Mouse (Mus musculus) midbrain, embryonic 11.5 days (tissue): ENCODE results near the gene Nob1. TPM values are rescaled to one million over a fixed set of nuclear protein-coding genes. Genes with fewer than 3 reads are reported as not detected.

Experiments
- ATAC-seq: fragments of 200-750 bp; cut with Nextera tagmentation; 2 replicates; pipeline ENCODE4 v1.8.0; 2017; ENCODE audit warnings: moderate TSS enrichment, moderate library complexity; ENCODE audit not compliant: low FRiP score
- DNase-seq: peaks from one replicate; pipeline ENCODE4 v3.0.0; 2015; ENCODE audit warnings: low spot score; ENCODE audit errors: missing footprints
- H3K27ac ChIP-seq: fragments of 300-500 bp; sonication (generic); 2 replicates; pipeline ENCODE4 v1.5.1; 2014; ENCODE audit warnings: low read depth, low read length
- H3K27me3 ChIP-seq: fragments of 300-500 bp; sonication (generic); 2 replicates; pipeline ENCODE4 v1.6.1; 2014; ENCODE audit warnings: mild to moderate bottlenecking, low read length, moderate library complexity, mixed read lengths; ENCODE audit not compliant: control insufficient read depth, insufficient read depth
- H3K36me3 ChIP-seq: fragments of 300-500 bp; sonication (generic); 2 replicates; pipeline ENCODE4 v1.6.1; 2014; ENCODE audit warnings: mild to moderate bottlenecking, low read length, moderate library complexity, mixed read lengths; ENCODE audit not compliant: control insufficient read depth, insufficient read depth
- H3K4me1 ChIP-seq: fragments of 300-500 bp; sonication (generic); 2 replicates; pipeline ENCODE4 v1.6.1; 2014; ENCODE audit warnings: low read length; ENCODE audit not compliant: control insufficient read depth, insufficient read depth
- H3K4me2 ChIP-seq: fragments of 300-500 bp; sonication (generic); 2 replicates; pipeline ENCODE4 v1.6.1; 2014; ENCODE audit warnings: mild to moderate bottlenecking, moderate library complexity
- H3K4me3 ChIP-seq: fragments of 300-500 bp; sonication (generic); 2 replicates; pipeline ENCODE4 v1.5.1; 2014; ENCODE audit warnings: low read depth, low read length
- H3K9ac ChIP-seq: fragments of 300-500 bp; sonication (generic); 2 replicates; pipeline ENCODE4 v1.6.1; 2014; ENCODE audit warnings: low read length
- H3K9me3 ChIP-seq: fragments of 300-500 bp; sonication (generic); 2 replicates; pipeline ENCODE4 v1.6.1; 2016; ENCODE audit warnings: low read length; ENCODE audit not compliant: control insufficient read depth
- WGBS: fragments of 180-500 bp; shearing (Covaris S2); extraction: QIAGEN DNeasy Blood & Tissue Kit; methylation state at CpG from one replicate; pipeline ENCODE4 v1.1.7; 2014; 5-methylcytosine and 5-hydroxymethylcytosine counted together
- polyA plus RNA-seq: library from polyadenylated mRNA; unstranded; fragments of >200 nt; fragmentation: Nextera tagmentation; extraction: Ambion mirVana; gene quantifications from 2 replicates; pipeline ENCODE4 v1.2.1, GENCODE M21; 2014

The Nob1 gene
- polyA plus RNA-seq, 1 experiment from 2014 or later: 69.5 TPM

DNA sequence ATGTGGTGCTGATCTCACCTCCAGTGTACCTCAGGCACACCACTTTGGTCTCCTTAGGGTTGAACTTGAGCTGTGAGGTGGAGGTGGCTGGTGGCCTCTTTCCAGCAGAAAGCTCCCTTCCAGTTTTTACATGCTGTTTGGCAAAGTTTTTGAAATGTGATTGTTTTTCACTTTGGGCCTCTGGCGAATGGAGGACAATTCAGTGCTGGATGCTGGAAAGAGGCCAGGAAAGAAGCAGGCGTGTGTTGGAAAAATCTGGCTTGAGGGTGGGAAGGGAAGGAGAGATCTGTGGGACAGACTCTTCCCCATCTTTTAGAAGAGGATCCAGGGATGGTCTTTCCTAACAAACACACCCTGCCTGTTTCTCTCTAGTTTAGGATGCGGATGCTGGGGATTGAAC lies 19.8 kb upstream of the Nob1 start:
- Histone ChIP-seq H3K4me3 (no peak overlapping the region), H3K27me3 (no peaks in the 10 kb centered on the region), H3K4me2 (no peak overlapping the region), H3K36me3 (no peaks in the 10 kb centered on the region), H3K27ac (no peak overlapping the region), H3K9ac (no peak overlapping the region), H3K4me1 (peaks cover 6% of the 10 kb centered on the region), H3K9me3 (no peaks in the 10 kb centered on the region)
- no peak for DNase-seq
- no peak for ATAC-seq
- 89% methylated on average over 3 of the region's 3 CpGs for WGBS

DNA sequence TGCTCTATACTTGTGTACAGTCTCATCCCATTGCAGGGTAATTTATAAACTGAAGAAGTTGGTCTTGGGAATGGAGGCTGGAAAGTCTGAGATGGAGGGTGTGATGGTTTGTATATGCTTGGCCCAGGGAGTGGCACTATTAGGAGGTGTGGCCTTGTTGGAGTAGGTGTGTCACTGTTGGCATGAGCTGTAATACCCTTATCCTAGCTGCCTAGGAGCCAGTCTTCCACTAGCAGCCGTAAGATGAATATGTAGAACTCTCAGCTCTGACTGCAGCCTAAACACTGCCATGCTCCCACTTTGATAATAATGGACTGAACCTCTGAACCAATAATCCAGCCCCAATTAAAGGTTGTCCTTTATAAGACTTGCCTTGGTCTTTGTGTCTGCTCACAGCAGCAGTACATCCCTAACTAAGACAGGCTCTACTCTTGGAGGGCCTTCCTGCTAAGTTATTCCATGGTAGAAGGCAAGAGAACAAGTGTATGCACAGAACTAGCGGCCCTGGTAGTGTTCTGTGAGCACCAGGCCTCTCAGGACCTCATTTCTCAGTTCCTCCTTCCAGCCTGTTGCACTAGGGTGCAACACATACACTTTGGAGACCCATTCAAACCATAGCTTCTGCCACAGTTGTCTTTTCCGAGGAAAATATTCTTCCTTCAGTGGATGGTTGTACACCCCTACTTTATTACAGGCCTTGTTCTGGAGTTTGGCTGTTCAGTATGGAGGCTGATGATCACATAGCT lies 15.2 kb upstream of the Nob1 start:
- H3K27me3 ChIP-seq: no peaks in the 10 kb centered on the region
- H3K4me3 ChIP-seq: no peak overlapping the region
- H3K27ac ChIP-seq: no peak overlapping the region
- H3K4me1 ChIP-seq: peaks cover 11% of the 10 kb centered on the region
- ATAC-seq (no peak), DNase-seq (peak; percentile 26)
- no peaks in the 10 kb centered on the region for H3K9me3 ChIP-seq
- no peak overlapping the region for H3K4me2 ChIP-seq
- WGBS: 95% methylated on average over 3 of the region's 3 CpGs
- H3K36me3 ChIP-seq: no peaks in the 10 kb centered on the region
- no peak overlapping the region for H3K9ac ChIP-seq

GRCm38 (mm10) chr8:107437711-107438110 lies 12.9 kb upstream of the Nob1 start:
- peak; percentile 57 for DNase-seq
- WGBS: 70% methylated on average over 2 of the region's 2 CpGs
- H3K36me3 ChIP-seq: no peaks in the 10 kb centered on the region
- no peaks in the 10 kb centered on the region for H3K9me3 ChIP-seq
- H3K4me1 ChIP-seq: peaks cover 11% of the 10 kb centered on the region
- no peak overlapping the region for H3K9ac ChIP-seq
- no peak overlapping the region for H3K27ac ChIP-seq
- no peak for ATAC-seq
- H3K4me2 ChIP-seq: no peak overlapping the region
- no peaks in the 10 kb centered on the region for H3K27me3 ChIP-seq
- H3K4me3 ChIP-seq: no peak overlapping the region

DNA sequence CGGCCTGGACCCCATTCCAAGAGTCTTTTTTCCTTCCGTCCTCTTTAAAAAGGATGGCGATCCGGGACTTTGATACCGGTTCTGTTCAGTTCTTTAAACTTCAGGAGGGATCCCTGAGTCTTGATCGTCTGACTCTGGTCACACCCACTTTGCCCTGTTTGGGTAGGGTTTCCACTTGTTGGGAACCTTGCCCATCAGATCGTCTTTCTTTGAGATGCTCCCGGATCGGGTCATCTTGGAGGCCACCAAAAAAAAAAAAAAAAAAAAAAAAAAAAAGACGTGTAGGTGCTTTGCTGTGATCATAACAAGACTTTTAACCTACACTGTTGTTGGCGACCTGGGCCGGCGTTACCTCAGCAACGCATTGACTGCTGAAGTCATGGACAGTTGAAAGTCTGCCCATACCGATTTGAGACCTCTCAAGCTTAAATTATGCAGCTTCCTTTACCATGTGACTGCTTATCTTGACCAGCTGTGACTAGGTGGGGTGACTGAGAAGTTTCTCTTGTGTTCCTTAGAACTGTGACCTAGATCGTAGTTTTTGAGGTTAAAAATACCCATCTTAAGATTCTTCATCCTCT lies 12.1 kb upstream of the Nob1 start:
- 11% methylated on average over 15 of the region's 16 CpGs for WGBS
- ATAC-seq (no peak; the same call in 1 of the 2 replicates), DNase-seq (peak; percentile 81)

DNA sequence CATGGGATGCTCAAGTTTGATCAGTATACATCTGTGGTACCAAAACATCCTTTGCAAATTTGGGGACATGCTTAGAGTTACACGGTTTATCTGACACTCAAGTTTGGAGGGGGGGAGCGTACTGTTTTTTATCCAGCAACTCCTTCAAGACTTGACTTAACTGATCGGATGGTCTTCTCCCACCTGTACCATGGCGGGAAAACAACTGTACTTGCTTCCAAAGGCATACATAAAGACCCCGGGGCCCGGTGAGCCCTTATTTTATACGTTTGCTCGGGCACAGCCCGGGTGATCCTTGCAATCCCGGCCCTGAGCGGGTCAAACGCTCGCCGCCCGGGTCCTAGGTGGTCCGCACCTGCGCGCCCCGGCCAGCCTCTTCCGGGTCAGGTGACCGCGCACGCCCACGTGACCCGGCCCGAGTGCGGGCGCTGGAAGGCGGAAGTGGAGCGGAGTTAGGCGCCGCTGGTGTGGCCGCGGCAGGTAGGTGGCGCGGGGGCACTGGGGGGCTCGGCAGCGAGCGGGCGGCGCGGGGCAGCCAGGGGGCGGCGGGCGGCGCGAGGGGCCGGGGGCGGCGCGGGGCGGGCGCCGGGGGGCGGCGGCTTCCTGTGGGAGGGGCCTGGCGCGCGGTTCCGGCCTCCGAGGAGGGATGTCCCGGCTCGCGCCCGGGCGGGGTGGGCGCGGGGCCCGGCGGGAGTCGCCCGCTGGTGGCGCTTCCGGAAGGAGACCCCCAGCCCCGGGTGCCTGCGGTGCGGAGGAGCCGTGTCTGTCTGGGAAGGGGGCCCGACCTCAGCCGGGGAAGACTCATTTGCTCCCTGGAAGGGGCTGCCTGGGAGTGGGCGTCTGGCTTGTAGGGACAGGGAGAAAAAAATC lies 11.3 kb upstream of the Nob1 start, which contains the start of gene Wwp2:
Gene Wwp2, plus strand, starts transcription at position 404 of the 870 bp plus-strand sequence.
- peak within 1 kb of the TSS; percentile 95 for H3K4me3 ChIP-seq
- no peaks in the 10 kb centered on the region for H3K36me3 ChIP-seq
- WGBS: under 1% methylated on average over 66 of the region's 81 CpGs
- ATAC-seq (peak; percentile 91), DNase-seq (peak; percentile 97)
- H3K9me3 ChIP-seq: no peaks in the 10 kb centered on the region
- H3K9ac ChIP-seq: peak within 1 kb of the TSS; percentile 82
- peak within 1 kb of the TSS; percentile 66 for H3K27ac ChIP-seq
- peak within 1 kb of the TSS; percentile 81 for H3K4me2 ChIP-seq
- H3K4me1 ChIP-seq: peaks cover 11% of the 10 kb centered on the region
- no peaks in the 10 kb centered on the region for H3K27me3 ChIP-seq

More for the DNA sequence above, 12.1 kb upstream of the Nob1 start:
- H3K4me2 ChIP-seq: peak overlapping the region; percentile 81
- H3K36me3 ChIP-seq: no peaks in the 10 kb centered on the region
- peak overlapping the region; percentile 82 for H3K9ac ChIP-seq
- H3K9me3 ChIP-seq: no peaks in the 10 kb centered on the region
- peak overlapping the region; percentile 95 for H3K4me3 ChIP-seq
- no peaks in the 10 kb centered on the region for H3K27me3 ChIP-seq
- peak overlapping the region; percentile 66 for H3K27ac ChIP-seq
- peaks cover 11% of the 10 kb centered on the region for H3K4me1 ChIP-seq

DNA sequence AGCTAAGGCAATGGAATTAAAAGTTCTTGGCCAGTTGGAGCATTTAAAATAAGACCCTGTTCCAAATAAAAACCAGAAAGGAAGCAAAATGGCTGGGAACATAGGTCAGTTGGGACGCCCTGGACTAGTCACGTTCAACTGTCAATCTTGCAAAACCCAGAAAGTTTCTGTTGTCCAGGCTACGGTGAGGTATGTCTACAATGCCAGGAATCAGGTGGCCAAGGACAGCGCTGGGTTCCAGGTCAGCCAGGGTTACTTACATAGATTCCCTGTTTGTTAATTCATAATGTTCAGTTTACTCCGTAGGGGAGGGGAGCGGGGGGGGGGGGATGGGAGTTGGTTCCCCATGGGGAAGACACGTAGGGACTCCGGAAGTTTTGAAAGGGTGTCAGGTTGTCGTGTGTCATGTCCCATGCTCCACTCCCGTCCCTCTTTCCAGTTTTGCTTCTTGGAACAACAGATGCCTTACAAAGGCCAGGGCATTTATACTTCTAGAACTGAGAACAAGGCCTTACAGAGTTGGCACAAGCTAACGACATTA lies 10.6 kb upstream of the Nob1 start:
- Histone ChIP-seq H3K27ac (no peak overlapping the region; the same call in 1 of the 2 replicates), H3K9ac (peak overlapping the region; percentile 82; the same call in 1 of the 2 replicates), H3K4me3 (peak overlapping the region; percentile 95), H3K36me3 (no peaks in the 10 kb centered on the region), H3K9me3 (no peaks in the 10 kb centered on the region), H3K4me1 (peaks cover 11% of the 10 kb centered on the region), H3K27me3 (no peaks in the 10 kb centered on the region), H3K4me2 (peak overlapping the region; percentile 81)
- peak; percentile 86 for DNase-seq
- ATAC-seq: peak; percentile 3; the same call in 1 of the 2 replicates
- 29% methylated on average over 11 of the region's 11 CpGs for WGBS

GRCm38 (mm10) chr8:107430821-107431220 lies 6.0 kb upstream of the Nob1 start:
- Histone ChIP-seq H3K27ac (no peak overlapping the region), H3K36me3 (no peaks in the 10 kb centered on the region), H3K4me1 (peaks cover 4% of the 10 kb centered on the region), H3K4me3 (no peak overlapping the region), H3K27me3 (no peaks in the 10 kb centered on the region), H3K9ac (no peak overlapping the region), H3K4me2 (no peak overlapping the region), H3K9me3 (no peaks in the 10 kb centered on the region)
- WGBS: 87% methylated on average over 8 of the region's 8 CpGs
- ATAC-seq: no peak
- no peak for DNase-seq

- no peak overlapping the region for H3K9ac ChIP-seq
- 48% methylated on average over 8 of the region's 8 CpGs for WGBS
- ATAC-seq (0 out of 2 replicates have a peak, but pooled peaks have one; percentile 6), DNase-seq (no peak)
- H3K9me3 ChIP-seq: no peaks in the 10 kb centered on the region
- H3K4me3 ChIP-seq: peak overlapping the region; percentile 87
- no peak overlapping the region for H3K27ac ChIP-seq
- peaks cover 8% of the 10 kb centered on the region; the same call in 1 of the 2 replicates for H3K36me3 ChIP-seq
- no peaks in the 10 kb centered on the region for H3K27me3 ChIP-seq
- peaks cover 7% of the 10 kb centered on the region; the same call in 1 of the 2 replicates for H3K4me1 ChIP-seq
- H3K4me2 ChIP-seq: peak overlapping the region; percentile 78; the same call in 1 of the 2 replicates
Measured at GRCm38 (mm10) chr8:107425230-107425597, 363 bp upstream of the Nob1 start.
